Mouse (Mus musculus) mouse trophoblast stem cell (cell line): ENCODE measurements around the gene Olfr374.
"Not testable (repeated sequence)": the region's sequence is repeated elsewhere in the genome, so short reads cannot be mapped to it uniquely, and the experiment has no call there.

Experiments
- in situ Hi-C, 2 experiments: fragments of 300-500 bp; cut with MseI, MboI; formaldehyde crosslinking; loops; 2 replicates in 1 of 2; 3 replicates in 1 of 2; pipeline ENCODE4 v1.15.1; 2025

Gene Olfr374

GRCm38 (mm10) chr8:72106740-72107139 lies at the start of gene Olfr374:
TSS of gene Olfr374 (plus strand) at chr8:72107040.
- in situ Hi-C loops, result loop anchor here in 1 of 2 experiments (25.0 kb wide), 1 partner anchor 969 kb away; no protein-coding TSS in a partner anchor

DNA sequence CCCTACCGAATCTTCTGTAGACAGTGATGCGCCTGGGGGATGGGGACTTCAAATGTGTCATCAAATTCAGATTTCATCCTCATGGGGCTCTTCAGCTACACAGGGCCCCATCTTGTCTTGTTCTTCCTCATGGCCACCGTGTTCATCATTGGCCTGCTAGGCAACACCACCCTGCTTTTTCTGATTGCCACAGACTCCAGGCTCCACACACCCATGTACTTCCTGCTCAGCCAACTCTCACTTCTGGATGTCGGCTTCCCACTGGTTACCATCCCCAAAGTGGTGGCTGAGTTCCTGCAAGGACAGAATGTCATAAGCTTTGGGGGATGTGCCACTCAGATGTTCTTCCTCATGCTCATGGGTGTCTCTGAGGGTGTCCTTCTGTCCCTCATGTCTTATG lies 49.2 kb upstream of the Olfr374 start:
- in situ Hi-C loops, result not testable (repeated sequence)

DNA sequence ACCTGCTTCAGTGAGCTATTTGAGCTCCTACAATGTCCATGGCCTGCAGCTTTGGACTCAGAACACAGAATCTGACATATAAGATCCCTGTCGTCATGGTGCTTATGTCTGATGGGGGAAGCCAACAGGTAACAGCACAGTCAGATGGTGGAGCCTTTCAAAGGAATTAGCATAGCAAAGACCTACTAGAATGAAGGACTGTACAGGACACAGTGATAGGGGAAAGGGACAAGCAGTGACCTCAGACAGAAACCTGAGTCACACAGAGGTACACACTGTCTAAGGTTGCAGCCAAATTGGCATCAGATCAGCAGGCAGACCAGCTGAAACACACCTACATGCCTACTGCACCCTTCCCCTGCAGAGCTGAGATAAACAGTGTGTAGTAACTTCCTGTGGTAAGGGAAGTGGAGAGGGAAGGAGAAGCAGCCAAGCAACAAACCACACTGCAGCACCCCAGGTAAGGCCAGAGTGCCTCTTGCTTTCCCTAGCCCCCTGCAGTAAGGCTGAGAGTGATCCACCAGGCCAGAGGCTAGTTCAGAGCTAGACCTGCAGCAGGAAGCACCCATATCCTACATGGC lies 39.9 kb upstream of the Olfr374 start:
- in situ Hi-C loops, result not testable (repeated sequence)

DNA sequence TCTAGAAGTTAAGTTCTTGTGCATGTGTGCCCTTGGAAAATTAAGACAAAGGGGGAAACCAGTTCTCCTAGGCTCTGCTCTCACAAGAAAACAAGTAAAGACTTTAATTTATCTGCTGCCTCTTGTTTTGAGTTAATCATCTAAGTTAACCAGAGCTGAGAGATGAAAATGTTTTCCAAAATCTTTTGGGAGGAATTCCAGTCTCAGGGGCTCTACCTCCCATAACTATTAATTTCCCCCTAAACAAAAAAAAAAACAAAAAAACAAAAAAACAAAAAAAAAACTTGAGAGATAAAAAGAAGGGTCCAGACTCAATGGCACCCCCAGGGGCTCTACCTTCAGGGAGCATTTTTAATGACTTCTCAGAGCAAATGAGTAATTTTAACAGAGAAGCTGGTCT lies 24.0 kb upstream of the Olfr374 start, which contains the start of gene Olfr373:
Gene Olfr373, plus strand, starts transcription at position 301 of the 400 bp plus-strand sequence.
- in situ Hi-C loops, result loop anchor here in 1 of 2 experiments (25.0 kb wide), 1 partner anchor 946 kb away; no protein-coding TSS in a partner anchor

DNA sequence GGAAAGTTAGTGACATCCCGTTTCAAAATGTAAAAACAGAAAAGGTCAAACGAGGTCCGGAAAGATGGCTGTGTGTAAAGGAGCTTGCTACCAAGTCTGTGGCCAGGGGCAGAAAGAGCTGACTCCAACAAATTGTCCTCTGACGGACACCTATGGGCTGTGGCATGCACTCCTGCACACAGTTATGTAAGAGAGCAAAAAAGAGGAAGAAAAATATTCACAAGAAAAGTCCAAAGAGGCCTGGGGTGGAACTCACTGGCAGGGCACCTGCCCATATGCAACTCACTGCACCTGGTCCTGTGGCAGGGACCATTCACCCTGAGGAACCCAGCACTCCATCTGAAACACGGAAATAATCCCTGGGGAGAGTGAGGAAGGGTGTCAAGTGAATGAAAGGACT lies 22.1 kb upstream of the Olfr374 start:
- in situ Hi-C loops, result loop anchor here in 1 of 2 experiments (25.0 kb wide), 1 partner anchor 947 kb away; no protein-coding TSS in a partner anchor

- in situ Hi-C loops, result loop anchor here in 1 of 2 experiments (25.0 kb wide), 1 partner anchor 950 kb away; no protein-coding TSS in a partner anchor
Observed at GRCm38 (mm10) chr8:72087611-72088010, 19.2 kb upstream of the Olfr374 start.

DNA sequence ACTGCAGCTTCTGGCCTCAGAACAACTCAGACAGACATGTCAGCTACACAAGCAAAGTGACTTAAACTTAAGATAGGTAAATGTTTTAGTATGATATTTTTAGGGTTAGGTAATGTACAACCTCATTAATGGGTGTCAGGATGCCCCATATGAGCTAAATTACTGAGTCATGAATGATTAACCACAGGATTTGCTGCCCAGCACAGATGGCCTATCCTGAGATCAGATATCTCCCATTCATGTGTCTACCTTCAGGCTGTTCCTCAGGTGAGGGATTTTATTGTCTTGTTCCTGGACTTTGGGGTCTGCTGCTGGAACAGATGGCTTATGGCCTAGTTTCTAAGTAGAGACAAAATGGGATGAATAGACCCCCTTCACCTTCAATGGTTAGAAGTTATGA lies 10.1 kb upstream of the Olfr374 start:
- in situ Hi-C loops, result loop anchor here in 1 of 2 experiments (25.0 kb wide), 1 partner anchor 959 kb away; no protein-coding TSS in a partner anchor

DNA sequence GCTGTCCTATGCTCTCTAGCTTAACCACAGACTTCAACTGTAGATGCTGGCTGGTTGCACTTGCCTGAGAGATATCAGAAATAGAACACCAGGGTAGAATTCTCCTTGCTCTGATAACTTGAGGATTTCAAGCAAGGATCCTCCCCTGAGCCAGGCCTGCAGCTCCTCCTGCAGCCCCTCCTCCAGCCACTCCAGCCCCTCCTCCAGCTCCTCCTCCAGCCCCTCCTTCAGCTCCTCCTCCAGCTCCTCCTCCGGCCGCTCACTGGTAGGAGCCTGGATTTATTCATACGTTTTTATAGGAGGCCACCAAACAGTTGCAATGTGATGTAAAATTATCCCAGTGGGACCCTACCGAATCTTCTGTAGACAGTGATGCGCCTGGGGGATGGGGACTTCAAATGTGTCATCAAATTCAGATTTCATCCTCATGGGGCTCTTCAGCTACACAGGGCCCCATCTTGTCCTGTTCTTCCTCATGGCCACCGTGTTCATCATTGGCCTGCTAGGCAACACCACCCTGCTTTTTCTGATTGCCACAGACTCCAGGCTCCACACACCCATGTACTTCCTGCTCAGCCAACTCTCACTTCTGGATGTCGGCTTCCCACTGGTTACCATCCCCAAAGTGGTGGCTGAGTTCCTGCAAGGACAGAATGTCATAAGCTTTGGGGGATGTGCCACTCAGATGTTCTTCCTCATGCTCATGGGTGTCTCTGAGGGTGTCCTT lies 7.3 kb upstream of the Olfr374 start:
- in situ Hi-C loops, result loop anchor here (25.0 kb wide), 1 partner anchor 962 kb away; no protein-coding TSS in a partner anchor

DNA sequence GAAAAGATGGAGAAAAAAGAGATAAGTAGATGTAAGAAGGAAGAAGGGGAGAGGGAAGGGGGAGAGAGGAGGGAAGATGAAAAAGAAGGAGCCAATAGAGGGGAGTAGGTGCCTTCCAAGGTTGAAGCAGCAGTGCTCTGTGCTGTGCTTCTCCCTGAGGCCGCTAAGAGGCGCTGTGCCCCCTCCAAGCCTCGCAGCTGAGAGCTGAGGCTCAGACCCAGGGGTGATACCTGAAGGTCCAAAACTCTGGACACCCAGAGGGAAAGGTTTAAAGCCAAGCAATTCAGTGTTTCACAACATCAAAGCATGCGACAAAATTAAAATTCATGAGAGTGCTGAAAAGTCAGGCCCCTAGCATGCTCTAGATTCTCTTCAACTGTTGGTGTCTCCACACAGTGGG lies 1.7 kb upstream of the Olfr374 start:
- in situ Hi-C loops, result loop anchor here in 1 of 2 experiments (25.0 kb wide), 1 partner anchor 968 kb away; no protein-coding TSS in a partner anchor

GRCm38 (mm10) chr8:72110876-72111275 lies 4.0 kb downstream of the Olfr374 start:
- in situ Hi-C loops, result loop anchor here in 1 of 2 experiments (25.0 kb wide), 1 partner anchor 974 kb away; no protein-coding TSS in a partner anchor

DNA sequence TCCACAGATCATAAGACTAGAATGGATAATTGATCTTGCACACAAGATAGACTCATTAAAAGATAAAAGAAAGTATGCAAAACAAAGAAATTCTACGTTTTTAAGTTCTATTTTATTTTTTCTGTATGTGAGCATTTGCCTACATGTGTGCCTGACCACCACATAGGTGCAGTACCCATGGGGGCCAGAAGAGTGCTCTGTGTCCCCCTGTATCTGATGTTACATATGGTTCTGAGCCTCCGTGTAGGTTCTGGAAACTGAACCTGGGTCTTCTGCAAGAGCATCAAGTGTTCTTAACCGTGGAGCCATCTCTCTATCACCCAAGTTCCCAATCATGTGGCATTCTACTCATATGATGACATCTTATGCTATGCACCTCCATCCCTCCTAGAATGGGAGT lies 5.6 kb downstream of the Olfr374 start:
- in situ Hi-C loops, result loop anchor here in 1 of 2 experiments (25.0 kb wide), 1 partner anchor 975 kb away; no protein-coding TSS in a partner anchor

- in situ Hi-C loops, result loop anchor here in 1 of 2 experiments (25.0 kb wide), 1 partner anchor 978 kb away; no protein-coding TSS in a partner anchor
Observed at GRCm38 (mm10) chr8:72115202-72115601, 8.4 kb downstream of the Olfr374 start.

DNA sequence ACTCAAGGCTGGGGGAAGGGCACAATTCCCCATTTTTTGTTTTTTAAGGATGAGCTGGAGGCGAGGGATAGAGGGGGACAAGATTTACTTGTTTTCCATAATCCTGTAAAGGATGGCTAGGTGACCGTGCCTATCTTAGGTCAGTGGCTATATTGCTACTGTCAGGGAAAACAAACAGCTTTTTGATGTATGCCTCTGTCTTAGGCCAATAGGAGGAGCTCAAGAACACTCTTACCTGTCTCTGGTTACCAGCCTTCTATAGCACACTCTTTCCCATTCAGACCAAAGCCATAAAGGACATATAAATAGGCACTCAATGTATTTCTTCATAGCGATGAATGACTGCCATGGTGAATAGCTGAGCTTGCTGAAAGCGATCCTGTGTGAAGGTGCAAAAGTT lies 11.8 kb downstream of the Olfr374 start:
- in situ Hi-C loops, result loop anchor here in 1 of 2 experiments (25.0 kb wide), 1 partner anchor 981 kb away; no protein-coding TSS in a partner anchor

DNA sequence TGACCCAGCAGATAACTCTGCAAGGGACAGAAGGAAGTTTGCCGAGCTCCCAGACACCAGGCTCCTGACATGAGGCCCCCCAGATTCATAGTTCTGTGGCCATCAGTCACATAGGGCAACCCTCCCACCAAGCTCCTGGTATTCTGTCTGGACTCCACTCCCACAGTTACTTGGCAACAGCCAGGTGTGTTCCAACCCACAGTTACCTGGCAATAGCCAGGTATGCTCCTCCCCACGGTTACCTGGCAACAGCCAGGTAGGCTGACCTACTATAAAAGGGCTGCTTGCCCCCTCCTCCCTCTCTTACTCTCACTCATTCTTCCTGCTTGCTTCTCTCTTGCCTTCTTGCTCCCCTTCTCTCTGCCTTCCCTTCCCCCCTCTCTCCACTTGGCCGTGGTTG lies 14.6 kb downstream of the Olfr374 start:
- in situ Hi-C loops, result loop anchor here in 1 of 2 experiments (25.0 kb wide), 1 partner anchor 984 kb away; no protein-coding TSS in a partner anchor

DNA sequence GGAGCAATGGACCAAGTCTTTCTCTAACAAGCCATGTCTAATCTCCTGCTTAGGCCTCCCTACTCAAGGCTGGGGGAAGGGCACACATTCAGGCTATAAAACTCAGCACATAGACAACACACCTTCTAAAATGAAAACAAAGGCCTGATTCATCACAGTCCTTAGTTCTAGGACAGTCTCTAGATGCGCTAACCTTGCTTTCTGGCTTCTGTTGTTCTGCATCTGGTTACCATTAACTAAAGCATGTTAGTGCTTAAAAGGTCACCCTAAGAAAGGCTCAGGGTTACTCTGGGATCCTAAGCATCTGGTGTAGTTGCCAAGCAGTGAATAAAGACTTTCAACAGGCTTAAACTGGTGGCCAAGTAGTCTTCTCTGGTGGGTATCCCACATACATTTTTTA lies 15.2 kb downstream of the Olfr374 start:
- in situ Hi-C loops, result loop anchor here in 1 of 2 experiments (25.0 kb wide), 1 partner anchor 985 kb away; no protein-coding TSS in a partner anchor

- in situ Hi-C loops, result no loop called here
Observed at GRCm38 (mm10) chr8:72127834-72128233, 21.0 kb downstream of the Olfr374 start.

DNA sequence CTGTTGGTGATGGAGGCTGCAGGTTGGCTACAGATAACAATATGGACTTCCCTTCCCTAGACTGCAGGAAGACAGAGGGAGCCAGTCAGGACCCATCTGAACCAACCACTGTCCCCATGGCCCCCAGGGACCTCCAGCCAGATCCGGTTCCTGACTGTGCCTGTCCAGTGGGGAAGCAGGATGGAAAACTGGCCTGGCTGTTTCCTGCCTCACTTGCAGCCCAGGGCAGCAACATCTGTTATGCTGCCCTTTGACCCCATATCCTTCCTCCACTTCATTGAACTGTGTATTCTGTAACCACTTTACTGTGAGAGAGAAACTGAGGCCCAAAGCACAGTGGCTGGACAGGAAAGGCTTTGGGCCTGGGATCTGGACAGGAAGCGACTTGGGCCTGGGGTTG lies 24.4 kb downstream of the Olfr374 start:
- in situ Hi-C loops, result no loop called here

- in situ Hi-C loops, result no loop called here
Observed at GRCm38 (mm10) chr8:72131901-72132300, 25.1 kb downstream of the Olfr374 start.

GRCm38 (mm10) chr8:72132417-72132816 lies 25.6 kb downstream of the Olfr374 start:
- in situ Hi-C loops, result no loop called here

- in situ Hi-C loops, result no loop called here
Observed at GRCm38 (mm10) chr8:72132891-72133290, 26.1 kb downstream of the Olfr374 start.

DNA sequence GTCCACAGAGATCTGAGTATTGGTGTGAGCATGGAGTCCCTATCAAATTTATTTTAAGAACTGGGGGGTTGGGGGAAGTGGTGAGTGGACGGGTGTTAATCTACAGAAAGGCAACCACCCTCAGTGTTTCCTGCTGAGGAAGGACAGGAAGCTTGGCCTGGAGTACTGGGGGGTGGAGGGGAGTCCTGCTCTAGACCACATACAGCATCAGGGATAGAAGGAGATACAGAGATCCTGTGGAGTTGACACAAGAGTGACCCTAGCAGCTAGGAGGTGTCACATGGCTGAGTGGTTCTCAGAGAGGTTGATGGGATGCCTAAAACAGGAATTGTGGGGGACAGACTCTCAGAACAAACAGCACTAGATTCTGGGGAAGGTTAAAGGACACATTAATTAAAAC lies 26.7 kb downstream of the Olfr374 start:
- in situ Hi-C loops, result no loop called here
